20 mouse cellular contexts compared by ENCODE assay signal in the genomic region with DNA sequence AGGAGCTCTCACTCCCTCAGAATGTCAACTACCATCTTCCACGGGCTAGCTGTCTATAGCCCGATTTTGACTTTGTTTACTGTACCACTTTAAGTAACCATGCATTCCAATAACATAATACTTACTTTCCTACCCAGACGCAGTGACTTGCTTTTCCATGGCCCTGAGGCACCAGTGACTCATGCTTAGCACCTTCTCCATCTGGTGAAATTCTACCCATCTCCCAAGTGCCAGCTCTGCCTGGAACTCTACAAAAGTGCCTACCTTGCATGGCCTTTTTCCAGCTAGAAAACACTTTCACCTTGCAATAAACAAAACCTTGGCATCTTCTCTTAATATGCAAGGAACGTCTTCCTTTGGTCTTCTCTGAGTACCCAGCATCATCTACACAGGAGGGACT. TPM values are rescaled to one million over a fixed set of nuclear protein-coding genes. Genes with fewer than 3 reads are reported as not detected.
A peak's percentile ranks its signal among the peaks of the same experiment; 100 is the strongest.
DNase-seq lines count a peak whose midpoint lies in the region; TF ChIP-seq lines count a peak whose summit lies in the region.
"Had no signal": no experiment of that assay in that cellular context is flagged by ENCODE, and none has a peak within 500 bp of the region (broad histone marks: within the 10 kb centered on the region; RNA-seq: fewer than 3 reads in every experiment).

No protein-coding gene starts in this region.

- TF ChIP-seq CTCF in gastrocnemius, adult 2 months (IDR thresholded peaks at IDR 0.05): no peak

- DNase-seq in adrenal gland, adult 2 months: peak; percentile 15
- no peak for DNase-seq in adrenal gland, postnatal 4 days (ENCODE audit: low spot score in 2 of 2)
- DNase-seq in gastrocnemius, adult 2 months: peak; percentile 39
- DNase-seq in gastrocnemius, postnatal 10 days: no peak
- peak; percentile 42 for DNase-seq in right cerebral cortex, adult 18-20 months
- DNase-seq in right cerebral cortex, postnatal 14 days: no peak
- no peak for DNase-seq in thymus, postnatal 14 days
- DNase-seq: adrenal gland, adult 8-10 months; adrenal gland, postnatal 14 days; cerebellum, adult 11-12 months; cerebellum, adult 8-10 months; cerebellum, adult 9-11 months; cerebellum, postnatal 14 days; cerebellum, postnatal 36 days; forebrain, postnatal 0 days had no signal

- H3K27ac ChIP-seq in gastrocnemius, adult 2 months: 0 out of 2 replicates have a peak overlapping the region, but pooled peaks have one; percentile 31
- H3K27ac ChIP-seq: embryonic facial prominence, embryonic 10.5 days; embryonic facial prominence, embryonic 12.5 days; forebrain, embryonic 13.5 days; forebrain, embryonic 15.5 days had no signal

- intact Hi-C loops in gastrocnemius, adult 2 months (cut with DNase I): no loop called here

- no peak overlapping the region for H3K4me3 ChIP-seq in gastrocnemius, adult 2 months
- H3K4me3 ChIP-seq: embryonic facial prominence, embryonic 10.5 days; embryonic facial prominence, embryonic 12.5 days; forebrain, embryonic 13.5 days; forebrain, embryonic 15.5 days had no signal

RNA-seq across cellular contexts. Expression of gene Aig1, which starts 9.9 kb away (rescaled TPM):
- total RNA-seq in adrenal gland, adult 2 months (2021): 10 to 100 TPM; 28.4 to 37.4 TPM
- polyA plus RNA-seq in adrenal gland, adult 2 months (2012; rRNA removed): 40.4 and 42.6 TPM in 2 replicates
- 10 to 100 TPM; 21.6 to 24.4 TPM for total RNA-seq in adrenal gland, postnatal 4 days (2021)
- 10 to 100 TPM; 15.7 to 18.0 TPM for total RNA-seq in gastrocnemius, adult 2 months (2021)
- 10 to 100 TPM; 34.0 to 36.4 TPM for total RNA-seq in gastrocnemius, postnatal 10 days (2021)
- total RNA-seq: MEL had no signal

Comparison
In these comparisons a context has a peak if more than half of its experiments do, and no peak if none do; other contexts are left out.
1. DNase-seq: peak in adrenal gland, adult 2 months (single experiment), gastrocnemius, adult 2 months (single experiment) and right cerebral cortex, adult 18-20 months (single experiment); none in adrenal gland, postnatal 4 days (0 of 2), gastrocnemius, postnatal 10 days (single experiment), right cerebral cortex, postnatal 14 days (single experiment) and thymus, postnatal 14 days (single experiment).